Mouse (Mus musculus): Measurements from ENCODE around the gene Olfr1131. TPM values are rescaled to one million over a fixed set of nuclear protein-coding genes. Genes with fewer than 3 reads are reported as not detected.

Olfr1131 gene
- polyA plus RNA-seq (2012; ENCODE audit: low replicate concordance) = not detected in 2 replicates

GRCm38 (mm10) chr2:87626804-87627203 is at the start of gene Olfr1131:
TSS of gene Olfr1131 (plus strand) at chr2:87627104.

DNA sequence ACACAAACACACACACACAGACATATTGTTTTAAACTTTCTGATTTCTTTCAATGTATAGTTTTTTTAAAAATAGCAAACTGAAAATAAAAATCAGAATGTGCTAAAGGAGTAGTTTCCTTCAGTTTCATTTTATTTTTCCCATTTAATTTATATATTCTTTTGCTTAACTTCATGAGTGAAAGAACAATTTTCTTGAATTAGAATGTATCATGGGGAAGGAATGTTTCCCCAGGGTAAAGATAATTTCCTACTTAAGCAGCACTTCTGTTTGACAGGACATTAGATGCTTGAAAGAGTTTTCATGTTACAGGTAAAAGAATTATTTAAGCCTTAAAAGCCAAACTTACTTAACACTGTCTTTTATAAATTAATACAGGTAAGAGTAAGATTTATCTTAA is 21.0 kb upstream of the Olfr1131 start, which contains the start of gene Olfr1130:
TSS of gene Olfr1130 (plus strand) at position 301 of the 400 bp plus-strand sequence.

GRCm38 (mm10) chr2:87637435-87637834 is 10.5 kb downstream of the Olfr1131 start, which contains the start of gene Olfr1132:
TSS of gene Olfr1132 (minus strand) at chr2:87637535.

DNA sequence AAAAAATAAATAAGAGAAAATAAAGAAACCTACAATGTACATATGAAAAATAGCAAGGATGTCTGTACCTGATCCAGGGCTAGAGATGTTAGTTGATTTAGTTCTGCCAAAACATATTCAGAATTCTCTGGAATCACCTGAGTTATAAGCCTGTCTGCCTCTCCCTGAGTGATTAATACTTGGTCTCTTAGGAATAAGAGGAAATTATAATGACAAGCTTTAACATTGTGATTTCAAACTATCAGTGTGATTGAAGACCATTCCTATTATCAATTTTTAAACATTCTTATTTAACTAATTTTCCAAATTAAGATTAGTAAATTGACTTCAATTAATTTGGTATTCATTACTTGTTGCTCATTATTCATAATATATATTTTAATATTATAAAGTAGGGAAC is 20.4 kb downstream of the Olfr1131 start, which contains the start of gene Olfr1133:
TSS of gene Olfr1133 (minus strand) at position 101 of the 400 bp plus-strand sequence.

DNA sequence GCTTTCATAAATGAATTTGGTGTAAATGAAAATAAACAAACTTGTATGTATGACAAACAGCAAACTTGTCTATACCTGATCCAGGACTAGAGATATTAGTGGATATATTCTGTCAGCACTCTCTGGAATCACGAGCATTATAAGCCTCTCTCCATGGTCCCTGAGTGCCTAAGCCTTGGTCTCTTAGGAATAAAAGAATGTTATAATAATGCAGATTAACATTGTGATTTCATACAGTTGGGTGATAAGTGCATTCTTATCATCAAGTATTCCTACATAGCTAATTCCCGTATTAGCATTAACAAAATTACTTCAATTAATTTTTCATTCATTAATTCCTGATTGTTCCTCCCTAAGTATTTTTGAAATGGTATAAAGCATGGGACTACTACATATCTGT is 31.5 kb downstream of the Olfr1131 start, which contains the start of gene Olfr1134:
TSS of gene Olfr1134 (minus strand) at position 101 of the 400 bp plus-strand sequence.

DNA sequence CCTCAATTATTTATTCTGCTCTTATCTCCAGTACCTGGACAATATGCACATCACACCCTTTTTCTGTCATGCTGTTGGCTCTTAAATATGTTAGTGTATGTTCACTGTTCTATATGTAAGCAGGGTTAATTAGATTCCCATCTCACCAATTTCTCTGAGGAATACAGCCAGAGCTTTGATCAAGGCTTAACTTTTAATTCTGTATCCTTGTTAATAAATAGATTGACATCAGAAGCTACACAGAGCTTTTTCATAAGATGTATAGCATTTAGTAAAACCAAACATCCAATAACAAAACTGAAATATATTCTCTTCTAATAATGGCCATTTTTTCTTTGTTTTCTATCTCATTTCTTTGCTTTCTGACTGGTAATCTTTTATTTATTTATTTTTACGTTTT is 46.7 kb downstream of the Olfr1131 start, which contains the start of gene Olfr1135:
TSS of gene Olfr1135 (minus strand) at position 101 of the 400 bp plus-strand sequence.

Other genes with a start within 250 kb of the Olfr1131 start
- not detected in 2 replicates for gene Olfr1122, start 241.3 kb upstream of the Olfr1131 start, polyA plus RNA-seq (2012; ENCODE audit: low replicate concordance)
- not detected in 2 replicates for gene Olfr1123, start 210.5 kb upstream of the Olfr1131 start, polyA plus RNA-seq (2012; ENCODE audit: low replicate concordance)
- gene Olfr1124, start 196.8 kb upstream of the Olfr1131 start, polyA plus RNA-seq (2012; ENCODE audit: low replicate concordance) = not detected in 2 replicates
- not detected in 2 replicates for gene Olfr1126, start 173.1 kb upstream of the Olfr1131 start, polyA plus RNA-seq (2012; ENCODE audit: low replicate concordance)
- not detected in 2 replicates for gene Pramel7, start 130.0 kb upstream of the Olfr1131 start, polyA plus RNA-seq (2012; ENCODE audit: low replicate concordance)
- gene Pramel6, start 120.5 kb upstream of the Olfr1131 start, polyA plus RNA-seq (2012; ENCODE audit: low replicate concordance) = not detected in 2 replicates
- gene Olfr153, start 95.3 kb upstream of the Olfr1131 start, polyA plus RNA-seq (2012; ENCODE audit: low replicate concordance) = not detected in 2 replicates
- not detected in 2 replicates for gene Olfr1128, start 81.6 kb upstream of the Olfr1131 start, polyA plus RNA-seq (2012; ENCODE audit: low replicate concordance)
- not detected in 2 replicates for gene Olfr1129, start 53.2 kb upstream of the Olfr1131 start, polyA plus RNA-seq (2012; ENCODE audit: low replicate concordance)
- gene Olfr1130, start 20.9 kb upstream of the Olfr1131 start, polyA plus RNA-seq (2012; ENCODE audit: low replicate concordance) = 0.07 TPM in 1 of 2 replicates, not detected in the other
- gene Olfr1132, start 10.4 kb downstream of the Olfr1131 start, polyA plus RNA-seq (2012; ENCODE audit: low replicate concordance) = not detected in 2 replicates
- gene Olfr1133, start 20.3 kb downstream of the Olfr1131 start, polyA plus RNA-seq (2012; ENCODE audit: low replicate concordance) = not detected in 2 replicates
- not detected in 2 replicates for gene Olfr1134, start 31.4 kb downstream of the Olfr1131 start, polyA plus RNA-seq (2012; ENCODE audit: low replicate concordance)
- gene Olfr1135, start 46.6 kb downstream of the Olfr1131 start, polyA plus RNA-seq (2012; ENCODE audit: low replicate concordance) = not detected in 2 replicates
- not detected in 2 replicates for gene Olfr1136, start 66.8 kb downstream of the Olfr1131 start, polyA plus RNA-seq (2012; ENCODE audit: low replicate concordance)
- gene Olfr1137, start 86.1 kb downstream of the Olfr1131 start, polyA plus RNA-seq (2012; ENCODE audit: low replicate concordance) = not detected in 2 replicates
- gene Olfr1138, start 112.9 kb downstream of the Olfr1131 start, polyA plus RNA-seq (2012; ENCODE audit: low replicate concordance) = not detected in 2 replicates
- not detected in 2 replicates for gene Olfr1140, start 116.6 kb downstream of the Olfr1131 start, polyA plus RNA-seq (2012; ENCODE audit: low replicate concordance)
- gene Olfr1141, start 126.9 kb downstream of the Olfr1131 start, polyA plus RNA-seq (2012; ENCODE audit: low replicate concordance) = not detected in 2 replicates
- gene Olfr152, start 152.4 kb downstream of the Olfr1131 start, polyA plus RNA-seq (2012; ENCODE audit: low replicate concordance) = not detected in 2 replicates
- not detected in 2 replicates for gene Olfr1143, start 173.5 kb downstream of the Olfr1131 start, polyA plus RNA-seq (2012; ENCODE audit: low replicate concordance)
- not detected in 2 replicates for gene Olfr1145, start 182.7 kb downstream of the Olfr1131 start, polyA plus RNA-seq (2012; ENCODE audit: low replicate concordance)
- not detected in 2 replicates for gene Olfr1148, start 203.4 kb downstream of the Olfr1131 start, polyA plus RNA-seq (2012; ENCODE audit: low replicate concordance)
- not detected in 2 replicates for gene Olfr1150-ps1, start 216.9 kb downstream of the Olfr1131 start, polyA plus RNA-seq (2012; ENCODE audit: low replicate concordance)
- not detected in 2 replicates for gene Olfr1151, start 228.8 kb downstream of the Olfr1131 start, polyA plus RNA-seq (2012; ENCODE audit: low replicate concordance)
- not detected in 2 replicates for gene Olfr1152, start 239.4 kb downstream of the Olfr1131 start, polyA plus RNA-seq (2012; ENCODE audit: low replicate concordance)

Data from leukemia stem cell, adult 10-12 weeks (primary cell).